Mouse (Mus musculus) heart, postnatal 0 days (tissue): ENCODE measurements around the gene Trpv4. TPM values are rescaled to one million over a fixed set of nuclear protein-coding genes. Genes with fewer than 3 reads are reported as not detected.

ENCODE experiments used
- ATAC-seq: fragments of 200-750 bp; cut with Nextera tagmentation; 2 replicates; pipeline ENCODE4 v1.8.0; 2017; ENCODE audit warnings: low read depth, moderate number of reproducible peaks, moderate library complexity; ENCODE audit not compliant: insufficient read depth
- DNase-seq: peaks from one replicate; pipeline ENCODE4 v3.0.0-alpha.2; 2016; ENCODE audit warnings: low spot score
- H3K27ac ChIP-seq: fragments of 300-500 bp; sonication (generic); 2 replicates; pipeline ENCODE4 v1.5.1; 2014; ENCODE audit warnings: low read depth, mild to moderate bottlenecking
- H3K27me3 ChIP-seq: fragments of 300-500 bp; sonication (generic); 2 replicates; pipeline ENCODE4 v1.6.1; 2014; ENCODE audit warnings: low read length, mixed read lengths; ENCODE audit not compliant: control insufficient read depth, insufficient read depth
- H3K36me3 ChIP-seq: fragments of 300-500 bp; sonication (generic); replicated peaks from 2 replicates; pipeline ENCODE4 v1.6.1; 2014; ENCODE audit warnings: low read length, mixed read lengths; ENCODE audit not compliant: control insufficient read depth, insufficient read depth
- H3K4me1 ChIP-seq: fragments of 300-500 bp; sonication (generic); 2 replicates; pipeline ENCODE4 v1.6.1; 2014; ENCODE audit warnings: antibody characterized with exemption; ENCODE audit not compliant: control insufficient read depth, insufficient read depth
- H3K4me2 ChIP-seq: fragments of 300-500 bp; sonication (generic); 2 replicates; pipeline ENCODE4 v1.6.1; 2014; ENCODE audit warnings: low read depth, mild to moderate bottlenecking, low read length, moderate library complexity
- H3K4me3 ChIP-seq: fragments of 300-500 bp; sonication (generic); 2 replicates; pipeline ENCODE4 v1.5.1; 2014; ENCODE audit warnings: low read depth, low read length
- H3K9ac ChIP-seq: fragments of 300-500 bp; sonication (generic); replicated peaks from 2 replicates; pipeline ENCODE4 v1.6.1; 2014; ENCODE audit warnings: low read depth, low read length, mixed read lengths
- H3K9me3 ChIP-seq: fragments of 300-500 bp; sonication (generic); replicated peaks from 2 replicates; pipeline ENCODE4 v1.6.1; 2016; ENCODE audit warnings: low read length; ENCODE audit not compliant: control insufficient read depth
- CTCF ChIP-seq: IDR thresholded peaks from 2 replicates; pipeline ENCODE4 v1.5.1; 2016; ENCODE audit warnings: antibody characterized with exemption, control low read depth, low read depth
- EP300 ChIP-seq: IDR thresholded peaks from 2 replicates; pipeline ENCODE4 v1.6.1; 2016; ENCODE audit warnings: antibody characterized with exemption, low read depth
- whole genome bisulfite sequencing: fragments of 180-500 bp; shearing (Covaris S2); extraction: QIAGEN DNeasy Blood & Tissue Kit; methylation state at CpG from one replicate; pipeline ENCODE4 v1.1.7; 2014; 5-methylcytosine and 5-hydroxymethylcytosine counted together
- polyA plus RNA-seq: library from polyadenylated mRNA; unstranded; fragments of >200 nt; fragmentation: Nextera tagmentation; extraction: Ambion mirVana; gene quantifications from 2 replicates; pipeline ENCODE4 v1.2.1, GENCODE M21; 2015
- total RNA-seq: library from RNA; depleted of rRNA; stranded (reverse); fragments of >200 nt; gene quantifications from 2 replicates; pipeline ENCODE4 v1.2.3, GENCODE M21; 2014; ENCODE audit warnings: low replicate concordance

Gene Trpv4
- total and polyA plus RNA-seq, 2 experiments from 2014 or later = 0.87 to 2.3 TPM

- Histone ChIP-seq H3K9ac (no peak overlapping the region), H3K4me2 (no peak overlapping the region), H3K27me3 (no peaks in the 10 kb centered on the region), H3K9me3 (no peaks in the 10 kb centered on the region), H3K36me3 (peaks cover 12% of the 10 kb centered on the region; the same call in 1 of the 2 replicates), H3K4me3 (no peak overlapping the region), H3K4me1 (no peaks in the 10 kb centered on the region), H3K27ac (no peak overlapping the region)
- TF ChIP-seq CTCF (no peak), EP300 (no peak)
- WGBS = 78% methylated on average over 8 of the region's 8 CpGs
- ATAC-seq (no peak), DNase-seq (no peak)
Observed at GRCm38 (mm10) chr5:114674594-114674993, 16.4 kb upstream of the Trpv4 start.

GRCm38 (mm10) chr5:114673114-114673513, 14.9 kb upstream of the Trpv4 start:
- Histone ChIP-seq H3K4me3 (no peak overlapping the region), H3K4me2 (no peak overlapping the region), H3K9ac (no peak overlapping the region), H3K27me3 (no peaks in the 10 kb centered on the region), H3K27ac (no peak overlapping the region), H3K36me3 (peaks cover 12% of the 10 kb centered on the region; the same call in 1 of the 2 replicates), H3K9me3 (no peaks in the 10 kb centered on the region), H3K4me1 (no peaks in the 10 kb centered on the region)
- WGBS = 80% methylated on average over 13 of the region's 13 CpGs
- no peak for DNase-seq
- TF ChIP-seq CTCF = no peak
- TF ChIP-seq EP300 = no peak
- no peak for ATAC-seq

GRCm38 (mm10) chr5:114669014-114669413, 10.8 kb upstream of the Trpv4 start:
- TF ChIP-seq EP300 (no peak), CTCF (no peak)
- Histone ChIP-seq H3K36me3 (0 out of 2 replicates have a peak, but pooled peaks cover 5% of the 10 kb centered on the region), H3K27me3 (no peaks in the 10 kb centered on the region), H3K9me3 (no peaks in the 10 kb centered on the region), H3K27ac (no peak overlapping the region), H3K4me1 (no peaks in the 10 kb centered on the region), H3K9ac (no peak overlapping the region), H3K4me2 (no peak overlapping the region), H3K4me3 (no peak overlapping the region)
- 86% methylated on average over 5 of the region's 5 CpGs for WGBS
- no peak for DNase-seq
- no peak for ATAC-seq

GRCm38 (mm10) chr5:114667228-114667856, 9.1 kb upstream of the Trpv4 start:
- TF ChIP-seq EP300 (peak; percentile 80), CTCF (peak; percentile 100)
- H3K9ac ChIP-seq = no peak overlapping the region

DNA sequence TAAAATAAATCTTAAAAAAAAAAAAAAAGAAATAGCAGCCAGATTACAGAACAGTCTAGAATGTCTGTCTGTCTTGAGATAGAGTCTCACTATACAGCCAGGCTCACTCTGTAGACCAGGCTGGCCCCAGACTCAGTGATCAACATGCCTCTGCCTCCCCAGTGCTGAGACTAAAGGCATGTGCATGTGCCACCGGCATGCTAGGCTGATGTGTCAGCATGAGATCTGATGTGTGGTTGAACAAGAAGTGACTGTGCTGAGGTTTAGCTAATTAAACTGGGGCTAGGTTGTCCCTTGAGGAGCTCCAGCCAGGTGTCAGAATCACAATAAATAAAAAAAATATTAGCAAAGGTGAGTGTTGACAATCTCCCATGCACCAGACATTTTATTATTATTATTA, 8.4 kb upstream of the Trpv4 start:
- H3K9me3 ChIP-seq = no peaks in the 10 kb centered on the region

More at GRCm38 (mm10) chr5:114667228-114667856, 9.1 kb upstream of the Trpv4 start:
- Histone ChIP-seq H3K27ac (peak overlapping the region; percentile 73), H3K4me1 (no peaks in the 10 kb centered on the region), H3K36me3 (no peaks in the 10 kb centered on the region), H3K27me3 (no peaks in the 10 kb centered on the region), H3K9me3 (no peaks in the 10 kb centered on the region), H3K4me3 (peak overlapping the region; percentile 26), H3K4me2 (peak overlapping the region; percentile 60)
- peak; percentile 98 for ATAC-seq
- DNase-seq = peak; percentile 95
- whole genome bisulfite sequencing = 3% methylated on average over 36 of the region's 36 CpGs

DNA sequence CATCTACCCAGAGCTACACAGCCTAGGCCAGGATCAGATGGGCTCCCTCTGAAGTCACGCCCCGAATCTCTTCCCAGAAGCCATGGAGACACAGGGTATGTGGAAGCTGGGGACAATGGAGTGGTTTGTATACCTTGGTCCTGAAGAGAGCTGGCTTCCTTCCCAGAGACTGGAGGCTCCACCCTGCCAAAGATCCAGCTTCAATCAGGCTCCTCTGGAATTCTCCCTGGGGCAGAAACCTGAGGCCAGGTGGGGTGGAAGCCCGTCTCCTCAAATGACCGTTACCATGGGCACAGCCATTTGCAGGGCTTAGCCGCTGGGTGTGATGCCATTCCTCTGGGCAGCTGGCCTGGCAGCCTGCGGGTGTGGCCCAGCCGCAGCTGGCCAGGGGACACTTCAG, 6.5 kb upstream of the Trpv4 start:
- no peak overlapping the region for H3K9ac ChIP-seq
- DNase-seq (no peak), ATAC-seq (no peak)
- WGBS = 69% methylated on average over 7 of the region's 7 CpGs
- H3K27me3 ChIP-seq = peaks cover 2% of the 10 kb centered on the region; the same call in 1 of the 2 replicates
- TF ChIP-seq CTCF (no peak), EP300 (no peak)
- no peak overlapping the region for H3K4me2 ChIP-seq
- H3K4me3 ChIP-seq = no peak overlapping the region
- H3K9me3 ChIP-seq = no peaks in the 10 kb centered on the region
- H3K4me1 ChIP-seq = no peaks in the 10 kb centered on the region
- H3K36me3 ChIP-seq = no peaks in the 10 kb centered on the region
- H3K27ac ChIP-seq = no peak overlapping the region

More for the DNA sequence above, 8.4 kb upstream of the Trpv4 start:
- Histone ChIP-seq H3K27ac (no peak overlapping the region), H3K4me2 (no peak overlapping the region), H3K9ac (no peak overlapping the region), H3K36me3 (no peaks in the 10 kb centered on the region), H3K4me1 (no peaks in the 10 kb centered on the region), H3K4me3 (no peak overlapping the region), H3K27me3 (no peaks in the 10 kb centered on the region)
- ATAC-seq (no peak), DNase-seq (no peak)
- TF ChIP-seq EP300 (no peak), CTCF (no peak)
- 50% methylated on average over 1 of the region's 1 CpGs for WGBS
